In genomic region chr1:86503906-86504696, GRCm38 (mm10) we compare ENCODE assay signal across 8 mouse cellular contexts. TPM values are rescaled to one million over a fixed set of nuclear protein-coding genes. Genes with fewer than 3 reads are reported as not detected.
A peak's percentile ranks its signal among the peaks of the same experiment; 100 is the strongest.
DNase-seq lines count a peak whose midpoint lies in the region; ATAC-seq and TF ChIP-seq lines count a peak whose summit lies in the region.

No protein-coding gene starts in this region.

- peak; percentile 93 for DNase-seq in 3T3-L1 (ENCODE audit: low read depth, low spot score)
- DNase-seq in adrenal gland, postnatal 4 days (ENCODE audit: low spot score in 2 of 2): peak; percentile 89 to 90
- peak; percentile 96 for DNase-seq in heart, adult 9 months (ENCODE audit: low spot score in 2 of 2)
- peak; percentile 95 for DNase-seq in midbrain, postnatal 0 days (ENCODE audit: low spot score)
- DNase-seq in spleen, postnatal 14 days (ENCODE audit: low spot score in 2 of 2): peak; percentile 74 to 77

- H3K9me3 ChIP-seq in kidney, embryonic 14.5 days (ENCODE audit: control insufficient read depth, low read length): no peaks in the 10 kb centered on the region
- no peaks in the 10 kb centered on the region for H3K9me3 ChIP-seq in limb, embryonic 15.5 days
- H3K9me3 ChIP-seq in midbrain, postnatal 0 days (ENCODE audit: low read length): no peaks in the 10 kb centered on the region

- H3K4me3 ChIP-seq in embryonic fibroblast, embryonic 13.5 days (ENCODE audit: insufficient read depth, low read length): peak overlapping the region; percentile 23
- H3K4me3 ChIP-seq in kidney, embryonic 14.5 days (ENCODE audit: low read length): peak overlapping the region; percentile 41
- peak overlapping the region; percentile 52 for H3K4me3 ChIP-seq in limb, embryonic 15.5 days
- H3K4me3 ChIP-seq in midbrain, postnatal 0 days (ENCODE audit: low read depth, low read length): peak overlapping the region; percentile 32

- peak; percentile 39; the same call in 1 of the 2 replicates for TF ChIP-seq CTCF in embryonic fibroblast, embryonic 13.5 days (IDR thresholded peaks at IDR 0.05; ENCODE audit: borderline replicate concordance, insufficient read depth, low read length)
- TF ChIP-seq CTCF in midbrain, postnatal 0 days (IDR thresholded peaks at IDR 0.05): peak; percentile 75

- peaks cover 10% of the 10 kb centered on the region for H3K4me1 ChIP-seq in embryonic fibroblast, embryonic 13.5 days (ENCODE audit: control insufficient read depth, insufficient read depth, low read length)
- H3K4me1 ChIP-seq in kidney, embryonic 14.5 days (ENCODE audit: control insufficient read depth, insufficient read depth, low read length): peaks cover 44% of the 10 kb centered on the region
- H3K4me1 ChIP-seq in limb, embryonic 15.5 days: peaks cover 61% of the 10 kb centered on the region
- peaks cover 14% of the 10 kb centered on the region for H3K4me1 ChIP-seq in midbrain, postnatal 0 days (ENCODE audit: insufficient read depth, low read length)

- peak; percentile 92 for ATAC-seq in kidney, embryonic 14.5 days (ENCODE audit: low FRiP score, low TSS enrichment)
- ATAC-seq in limb, embryonic 15.5 days (ENCODE audit: insufficient number of reproducible peaks, low FRiP score, low TSS enrichment, low read depth): peak; percentile 88
- ATAC-seq in midbrain, postnatal 0 days (ENCODE audit: low FRiP score): peak; percentile 89

- no peaks in the 10 kb centered on the region for H3K36me3 ChIP-seq in kidney, embryonic 14.5 days (ENCODE audit: control insufficient read depth, insufficient read depth, low read length)
- no peaks in the 10 kb centered on the region for H3K36me3 ChIP-seq in limb, embryonic 15.5 days
- H3K36me3 ChIP-seq in midbrain, postnatal 0 days (ENCODE audit: insufficient read depth, low read length): no peaks in the 10 kb centered on the region

- 1% methylated on average over 62 of the region's 64 CpGs for WGBS in kidney, embryonic 14.5 days
- under 1% methylated on average over 55 of the region's 64 CpGs for WGBS in limb, embryonic 15.5 days
- WGBS in midbrain, postnatal 0 days: under 1% methylated on average over 61 of the region's 64 CpGs

- H3K27ac ChIP-seq in embryonic fibroblast, embryonic 13.5 days (ENCODE audit: insufficient read depth, low read length): peak overlapping the region; percentile 59
- peak overlapping the region; percentile 97 for H3K27ac ChIP-seq in kidney, embryonic 14.5 days (ENCODE audit: low read depth, low read length)
- peak overlapping the region; percentile 99 for H3K27ac ChIP-seq in limb, embryonic 15.5 days
- H3K27ac ChIP-seq in midbrain, postnatal 0 days (ENCODE audit: low read depth, low read length): peak overlapping the region; percentile 84

- H3K4me2 ChIP-seq in kidney, embryonic 14.5 days (replicated peaks; ENCODE audit: low read depth, low read length): peak overlapping the region; percentile 67
- H3K4me2 ChIP-seq in limb, embryonic 15.5 days: peak overlapping the region; percentile 77
- H3K4me2 ChIP-seq in midbrain, postnatal 0 days (ENCODE audit: low read depth, low read length, poor library complexity, severe bottlenecking): peak overlapping the region; percentile 42

- no peaks in the 10 kb centered on the region for H3K27me3 ChIP-seq in kidney, embryonic 14.5 days (ENCODE audit: control insufficient read depth, insufficient read depth, low read length)
- no peaks in the 10 kb centered on the region for H3K27me3 ChIP-seq in limb, embryonic 15.5 days
- H3K27me3 ChIP-seq in midbrain, postnatal 0 days (ENCODE audit: insufficient read depth, low read length): no peaks in the 10 kb centered on the region

- peak overlapping the region; percentile 68 for H3K9ac ChIP-seq in kidney, embryonic 14.5 days (ENCODE audit: low read depth, low read length)
- H3K9ac ChIP-seq in limb, embryonic 15.5 days: peak overlapping the region; percentile 58
- peak overlapping the region; percentile 55 for H3K9ac ChIP-seq in midbrain, postnatal 0 days (replicated peaks; ENCODE audit: low read length, poor library complexity, severe bottlenecking)

- peak; percentile 74 for TF ChIP-seq POLR2A in embryonic fibroblast, embryonic 13.5 days (IDR thresholded peaks at IDR 0.05; ENCODE audit: low read depth, low read length)

RNA-seq across cellular contexts. Expression of gene Ptma, which starts 22.4 kb away (rescaled TPM):
- total RNA-seq in adrenal gland, postnatal 4 days (2021): 1,000 to 10,000 TPM; 1,215 to 1,376 TPM
- 1,524 and 1,625 TPM in 2 replicates for polyA plus RNA-seq in embryonic fibroblast, embryonic 13.5 days (2011; ENCODE audit: insufficient read length, low read depth, missing spikeins)
- 3,750 and 4,450 TPM in 2 replicates for polyA plus RNA-seq in kidney, embryonic 14.5 days (2014; fragmentation: Nextera tagmentation; extraction: Ambion mirVana)
- 1,783 and 2,088 TPM in 2 replicates for polyA plus RNA-seq in limb, embryonic 15.5 days (2015; fragmentation: Nextera tagmentation; extraction: Ambion mirVana)
- 947 and 1,050 TPM in 2 replicates for total RNA-seq in midbrain, postnatal 0 days (2014; rRNA removed)
- polyA plus RNA-seq in midbrain, postnatal 0 days (2015; fragmentation: Nextera tagmentation; extraction: Ambion mirVana): 1,199 and 1,354 TPM in 2 replicates

Comparison
In these comparisons a context has a peak if more than half of its experiments do, and no peak if none do; other contexts are left out.
1. Peak in every context shown above with its lines: DNase-seq, ATAC-seq, H3K4me3 ChIP-seq and H3K27ac ChIP-seq.